Mouse (Mus musculus) CD8-positive naive resting alpha-beta T cell, adult 57 days (primary cell): ENCODE results near the gene Sumf2. TPM values are rescaled to one million over a fixed set of nuclear protein-coding genes. Genes with fewer than 3 reads are reported as not detected.

ENCODE experiments used
- total RNA-seq: library from RNA; stranded (reverse); gene quantifications from one replicate; pipeline ENCODE4 v1.2.4, GENCODE M21; 2023

Gene Sumf2
- 11.1 TPM for total RNA-seq

DNA sequence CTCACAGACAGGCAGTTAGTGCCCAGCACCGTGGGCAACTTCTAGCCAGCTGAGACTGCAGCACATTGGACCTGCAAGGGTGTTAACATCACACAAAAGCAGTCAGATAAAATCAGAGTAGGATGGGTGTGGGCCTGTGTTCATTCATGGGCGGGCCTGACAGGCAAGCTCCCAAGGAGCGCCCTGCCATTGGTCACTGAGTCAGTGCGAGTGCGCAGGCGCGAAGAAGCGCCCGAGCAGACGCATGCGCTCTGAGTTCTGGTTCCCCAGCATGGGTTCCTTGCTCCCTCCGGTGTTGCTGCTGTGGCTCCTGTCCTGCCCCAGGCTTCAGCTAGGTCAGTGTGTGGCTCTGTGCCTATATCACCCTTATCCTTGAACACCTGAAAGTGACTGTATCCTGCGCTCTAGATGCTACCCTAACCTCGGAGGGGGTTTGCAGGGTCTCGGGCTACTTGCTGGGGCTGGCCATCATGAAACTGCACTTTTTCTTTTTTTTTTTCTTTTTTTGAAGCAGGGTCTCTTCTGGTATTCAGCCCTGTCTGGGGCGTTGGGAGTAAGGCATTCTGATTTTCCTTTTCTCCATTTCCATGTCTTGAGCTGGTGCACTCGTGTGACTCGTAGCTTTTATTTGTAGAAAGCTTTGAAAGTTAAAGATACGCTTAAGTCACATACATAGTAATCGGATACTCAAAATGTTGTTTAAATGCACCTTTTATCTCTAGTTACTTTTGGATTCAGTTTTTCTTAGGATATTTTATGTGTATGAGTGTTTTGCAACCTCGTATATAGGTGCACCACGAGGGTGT, at the start of gene Sumf2:
Sumf2 (plus strand) TSS at position 235 of the 806 bp plus-strand sequence.

DNA sequence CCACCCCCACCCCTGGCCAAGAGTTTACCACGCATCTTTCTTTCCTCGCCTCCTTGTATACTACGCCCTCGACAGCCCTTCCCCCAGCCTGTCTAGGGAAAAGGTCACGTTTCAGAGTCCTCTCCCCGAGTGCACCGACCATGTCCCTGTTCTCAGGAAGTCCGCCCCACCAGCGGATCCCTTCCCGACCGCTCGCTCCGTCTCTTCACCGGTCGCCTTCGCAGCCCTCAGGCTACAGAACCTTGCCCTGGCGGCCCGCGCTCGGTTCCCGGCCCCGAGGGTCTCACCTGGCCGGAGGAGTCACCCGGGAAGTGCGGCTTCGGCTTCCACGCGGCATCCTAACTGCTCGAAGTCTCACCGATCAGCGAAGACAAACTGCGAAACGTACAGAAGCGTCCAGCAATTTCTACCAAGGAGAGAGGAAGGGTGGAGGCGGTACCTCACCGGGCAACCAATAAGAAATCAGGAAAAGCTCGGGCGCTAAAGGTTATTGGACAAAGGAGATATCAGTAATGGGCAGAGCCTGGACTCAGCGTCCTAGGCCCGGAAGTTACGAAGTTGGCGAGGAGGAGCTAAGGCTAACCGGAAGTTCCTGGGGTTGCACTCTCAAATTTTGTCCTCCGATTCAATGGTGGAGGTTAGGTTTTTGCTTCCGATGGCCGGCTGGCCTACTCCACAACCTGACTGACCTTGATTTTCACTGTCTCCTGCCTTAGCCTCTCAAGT, 40.3 kb downstream of the Sumf2 start, which contains the start of gene Chchd2:
Chchd2 (minus strand) TSS at position 560 of the 726 bp plus-strand sequence.

DNA sequence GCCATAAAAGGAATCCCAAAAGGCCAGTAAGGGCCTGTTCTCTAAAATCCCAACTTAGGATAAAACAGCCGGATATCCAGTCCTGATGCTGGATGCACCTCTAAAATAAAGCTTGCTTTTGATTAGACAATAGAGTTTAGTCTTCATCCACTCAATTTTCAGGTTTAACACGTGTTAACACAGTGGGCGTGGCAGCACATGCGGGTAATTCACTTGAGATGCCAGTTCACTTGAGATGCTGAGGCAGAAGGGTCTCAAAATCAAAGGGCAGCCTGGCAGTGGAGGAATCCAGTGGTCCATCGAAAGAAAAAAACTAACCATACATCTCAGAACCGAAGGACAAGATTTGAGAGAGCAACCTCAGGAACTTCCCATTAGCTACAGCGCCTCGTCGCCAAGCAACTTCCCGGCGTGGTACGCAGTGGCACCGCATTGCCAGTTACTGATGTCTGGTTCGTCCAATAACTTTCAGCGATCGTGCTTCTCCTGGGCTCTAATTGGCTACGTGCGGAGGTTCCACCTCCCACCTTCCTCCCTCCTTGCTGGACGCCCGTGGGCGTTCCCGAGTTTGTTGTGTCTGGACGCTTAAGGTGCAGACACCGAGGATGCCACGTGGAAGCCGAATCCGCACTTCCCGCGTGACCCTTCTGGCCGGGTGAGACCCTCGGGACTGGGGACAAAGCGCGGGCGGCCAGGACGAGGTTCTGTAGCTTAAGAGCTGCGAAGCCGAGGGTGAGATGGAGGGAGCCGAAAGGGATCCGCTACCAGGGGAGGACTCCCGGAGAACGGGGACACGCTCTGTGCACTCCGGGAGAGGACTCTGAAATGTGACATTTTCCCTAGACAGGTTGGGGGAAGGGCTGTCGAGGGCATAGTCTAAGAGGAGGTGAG, 48.7 kb downstream of the Sumf2 start, which contains the start of gene Zbed5:
Zbed5 (plus strand) TSS at position 526 of the 891 bp plus-strand sequence.

GRCm38 (mm10) chr5:129898449-129898848, 51.7 kb downstream of the Sumf2 start, which contains the start of gene Phkg1:
Gene Phkg1 (minus strand): TSS chr5:129898549.

DNA sequence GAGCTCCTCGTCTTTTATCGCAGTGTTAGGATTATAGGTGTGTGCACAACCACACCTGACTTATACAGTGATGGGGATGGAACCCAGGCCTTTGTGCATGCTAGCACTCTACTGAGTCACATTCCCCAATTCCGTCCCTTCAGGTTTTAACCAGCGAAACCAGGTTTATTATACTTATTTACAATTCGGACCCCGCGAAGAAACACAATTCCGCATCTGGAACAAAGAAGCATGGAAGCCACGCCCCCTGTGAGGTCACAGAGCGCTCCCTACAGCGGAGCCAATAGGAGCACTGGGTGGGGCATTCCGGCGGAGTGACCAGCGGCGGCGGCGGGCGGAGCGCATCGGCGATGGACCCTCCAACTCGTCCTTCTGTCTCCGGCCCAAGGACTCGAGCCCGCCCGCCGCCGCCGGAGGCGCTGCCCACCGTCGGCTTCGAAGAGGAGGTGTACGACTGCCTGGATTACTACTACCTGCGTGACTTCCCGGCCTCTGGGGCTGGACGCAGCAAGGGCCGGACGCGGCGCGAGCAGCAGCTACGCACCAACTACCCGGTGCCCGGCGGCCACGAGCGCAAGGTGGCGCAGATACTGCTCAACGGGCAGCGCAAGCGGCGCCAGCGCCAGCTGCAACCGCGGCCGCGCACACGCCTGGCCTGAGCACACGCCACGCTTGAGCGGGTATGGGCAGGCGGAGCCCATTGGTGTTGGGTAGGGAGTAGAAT, 61.6 kb downstream of the Sumf2 start, which contains the start of gene Nupr1l:
Nupr1l (plus strand) TSS at position 299 of the 724 bp plus-strand sequence.

Other genes starting within 250 kb of the Sumf2 start
- 1.1 TPM for gene Zfp11, start 176.9 kb upstream of the Sumf2 start, total RNA-seq
- gene Sept14, start 138.5 kb upstream of the Sumf2 start, total RNA-seq: not detected
- gene Mrps17, start 131.5 kb upstream of the Sumf2 start, total RNA-seq: 44.2 TPM
- gene Nipsnap2, start 121.9 kb upstream of the Sumf2 start, total RNA-seq: 29.2 TPM
- gene Psph, start 59.5 kb upstream of the Sumf2 start, total RNA-seq: 15.9 TPM
- gene Chchd2, start 40.5 kb downstream of the Sumf2 start, total RNA-seq: 147 TPM
- 1.6 TPM for gene Zbed5, start 48.7 kb downstream of the Sumf2 start, total RNA-seq
- 0.64 TPM for gene Phkg1, start 51.6 kb downstream of the Sumf2 start, total RNA-seq
- 0.28 TPM for gene Nupr1l, start 61.6 kb downstream of the Sumf2 start, total RNA-seq
- gene Vkorc1l1, start 95.0 kb downstream of the Sumf2 start, total RNA-seq: 12.9 TPM
- gene Gusb, start 156.1 kb downstream of the Sumf2 start, total RNA-seq: 23.0 TPM
- gene Asl, start 182.3 kb downstream of the Sumf2 start, total RNA-seq: 24.3 TPM
- gene Crcp, start 182.3 kb downstream of the Sumf2 start, total RNA-seq: 26.1 TPM
- 10.8 TPM for gene Tpst1, start 226.3 kb downstream of the Sumf2 start, total RNA-seq